Mouse (Mus musculus): ENCODE results near the gene Dtx2. TPM values are rescaled to one million over a fixed set of nuclear protein-coding genes. Genes with fewer than 3 reads are reported as not detected.

The Dtx2 gene
- polyA plus RNA-seq, 1 experiment from 2014 or later: 37.9 TPM

DNA sequence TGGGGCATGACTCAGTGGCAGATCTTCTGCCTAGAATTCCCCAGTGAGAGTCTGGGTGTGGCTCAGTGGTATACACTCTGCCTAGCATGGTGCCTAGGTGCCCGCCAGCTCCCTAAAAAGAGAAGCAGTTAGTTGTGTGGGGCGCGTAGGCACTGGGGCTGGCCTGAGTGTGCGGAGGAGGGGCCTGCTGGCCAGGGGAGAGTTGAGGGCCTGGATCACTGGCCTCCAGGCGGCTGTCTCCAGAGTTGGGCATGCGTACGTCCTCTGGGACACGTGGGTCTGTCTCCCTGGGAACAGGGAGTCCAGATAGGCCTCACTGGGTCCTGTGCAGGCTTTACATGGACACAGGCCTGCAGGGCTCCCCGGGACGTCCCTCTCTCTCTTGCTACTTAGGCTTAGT is 20.3 kb downstream of the Dtx2 start:
- 89% methylated on average over 10 of the region's 10 CpGs for WGBS
- H3K9ac ChIP-seq: no peak overlapping the region
- H3K4me2 ChIP-seq (replicated peaks): no peak overlapping the region
- H3K36me3 ChIP-seq: peaks cover 74% of the 10 kb centered on the region
- ATAC-seq (ENCODE audit: low FRiP score, low read depth): no peak
- no peak overlapping the region for H3K4me3 ChIP-seq
- no peak overlapping the region for H3K27ac ChIP-seq
- H3K9me3 ChIP-seq: no peaks in the 10 kb centered on the region
- H3K4me1 ChIP-seq: peaks cover 19% of the 10 kb centered on the region
- no peaks in the 10 kb centered on the region for H3K27me3 ChIP-seq

- ATAC-seq (ENCODE audit: low FRiP score, low read depth): no peak
- Histone ChIP-seq H3K9ac (0 out of 2 replicates have a peak overlapping the region, but pooled peaks have one; percentile 19), H3K4me3 (no peak overlapping the region), H3K9me3 (no peaks in the 10 kb centered on the region), H3K27me3 (no peaks in the 10 kb centered on the region), H3K36me3 (peaks cover 74% of the 10 kb centered on the region), H3K4me1 (peaks cover 21% of the 10 kb centered on the region), H3K27ac (peak overlapping the region; percentile 39; the same call in 1 of the 2 replicates), H3K4me2 (replicated peaks) (no peak overlapping the region)
- 78% methylated on average over 10 of the region's 10 CpGs for WGBS
These were observed 21.0 kb downstream of the Dtx2 start for GRCm38 (mm10) chr5:136015586-136015985.

GRCm38 (mm10) chr5:136016014-136016876 is 21.6 kb downstream of the Dtx2 start:
- no peak for ATAC-seq (ENCODE audit: low FRiP score, low read depth)
- H3K4me1 ChIP-seq: peaks cover 21% of the 10 kb centered on the region
- no peak overlapping the region; the same call in 1 of the 2 replicates for H3K27ac ChIP-seq
- H3K9ac ChIP-seq: 0 out of 2 replicates have a peak overlapping the region, but pooled peaks have one; percentile 43
- H3K27me3 ChIP-seq: no peaks in the 10 kb centered on the region
- WGBS: 66% methylated on average over 10 of the region's 10 CpGs
- peaks cover 75% of the 10 kb centered on the region for H3K36me3 ChIP-seq
- H3K4me3 ChIP-seq: no peak overlapping the region
- no peaks in the 10 kb centered on the region for H3K9me3 ChIP-seq
- no peak overlapping the region for H3K4me2 ChIP-seq (replicated peaks)

- Histone ChIP-seq H3K9ac (no peak overlapping the region), H3K4me2 (replicated peaks) (no peak overlapping the region), H3K4me3 (no peak overlapping the region), H3K36me3 (peaks cover 75% of the 10 kb centered on the region), H3K9me3 (no peaks in the 10 kb centered on the region), H3K27ac (no peak overlapping the region), H3K4me1 (peaks cover 21% of the 10 kb centered on the region), H3K27me3 (no peaks in the 10 kb centered on the region)
- WGBS: 95% methylated on average over 6 of the region's 6 CpGs
- ATAC-seq (ENCODE audit: low FRiP score, low read depth): no peak
These were observed 22.7 kb downstream of the Dtx2 start for GRCm38 (mm10) chr5:136017262-136017661.

DNA sequence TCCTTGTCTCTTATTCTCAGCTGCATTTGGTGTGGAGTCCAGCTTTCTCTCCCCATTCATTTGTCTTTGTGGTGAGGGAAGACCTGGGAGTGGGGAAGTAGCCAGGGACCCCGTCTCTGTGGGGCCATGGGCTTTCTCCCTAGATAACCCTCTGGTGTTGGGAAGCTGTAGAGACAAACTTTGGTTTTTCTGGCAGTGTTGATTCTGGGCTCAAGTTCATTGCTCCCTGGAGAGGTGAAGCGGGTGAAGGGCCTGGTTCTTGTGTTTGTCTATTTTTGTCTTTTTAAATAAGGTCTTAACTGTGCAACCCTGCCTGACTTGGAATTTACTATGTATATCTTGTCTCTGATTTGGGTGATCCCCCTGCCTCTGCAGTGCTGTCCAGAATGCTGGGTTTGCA is 24.1 kb downstream of the Dtx2 start:
- Histone ChIP-seq H3K9ac (no peak overlapping the region), H3K4me1 (peaks cover 21% of the 10 kb centered on the region), H3K4me3 (no peak overlapping the region), H3K36me3 (peaks cover 72% of the 10 kb centered on the region), H3K9me3 (no peaks in the 10 kb centered on the region), H3K4me2 (replicated peaks) (no peak overlapping the region), H3K27me3 (no peaks in the 10 kb centered on the region), H3K27ac (no peak overlapping the region)
- ATAC-seq (ENCODE audit: low FRiP score, low read depth): no peak
- WGBS: 84% methylated on average over 2 of the region's 2 CpGs

DNA sequence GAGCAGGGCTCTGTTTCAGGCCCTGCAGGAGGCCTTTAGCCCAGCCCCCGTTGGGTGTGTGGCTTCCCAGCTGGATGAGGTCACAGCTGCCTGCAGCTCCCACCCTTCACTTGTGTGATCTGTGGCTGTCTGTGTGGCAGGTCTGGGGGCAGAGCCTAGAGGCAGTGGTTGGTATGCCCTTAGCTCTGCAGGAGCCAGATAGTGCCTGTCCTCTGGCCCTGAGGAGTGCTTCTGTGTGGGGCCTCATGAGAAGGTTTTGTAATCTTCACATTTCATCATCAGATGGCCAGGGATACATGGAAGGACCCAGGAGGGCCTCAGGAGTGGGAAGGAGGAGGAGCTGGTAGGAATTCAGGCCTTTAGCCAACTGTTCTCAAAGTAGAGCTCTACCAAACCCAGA is 25.3 kb downstream of the Dtx2 start:
- ATAC-seq (ENCODE audit: low FRiP score, low read depth): no peak
- H3K9me3 ChIP-seq: no peaks in the 10 kb centered on the region
- no peak overlapping the region for H3K9ac ChIP-seq
- H3K4me2 ChIP-seq (replicated peaks): no peak overlapping the region
- H3K4me1 ChIP-seq: peaks cover 21% of the 10 kb centered on the region
- 19% methylated on average over 1 of the region's 1 CpGs for WGBS
- no peak overlapping the region for H3K4me3 ChIP-seq
- no peak overlapping the region for H3K27ac ChIP-seq
- H3K36me3 ChIP-seq: peaks cover 71% of the 10 kb centered on the region
- no peaks in the 10 kb centered on the region for H3K27me3 ChIP-seq

DNA sequence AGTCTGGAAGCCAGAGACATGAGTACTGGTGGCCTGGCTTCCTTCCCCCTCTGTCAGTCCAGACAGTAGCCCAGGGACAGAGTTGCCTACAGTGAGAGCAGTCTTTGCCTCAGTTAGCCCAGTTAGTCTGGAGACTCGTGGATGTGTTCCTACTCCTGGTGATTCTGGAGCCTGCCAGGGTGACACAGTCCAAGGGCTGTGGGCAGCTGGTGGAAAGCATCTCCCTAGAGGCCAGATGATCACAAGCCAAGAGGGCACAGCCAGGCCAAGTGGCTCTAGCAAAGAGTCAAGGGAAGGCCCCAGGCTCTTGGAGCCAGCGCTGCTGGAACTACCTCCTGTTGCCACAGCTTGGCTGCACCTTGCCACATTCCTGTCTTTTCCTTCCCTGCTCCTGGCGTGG is 31.1 kb downstream of the Dtx2 start:
- no peak overlapping the region for H3K4me3 ChIP-seq
- no peak overlapping the region for H3K4me2 ChIP-seq (replicated peaks)
- no peak for ATAC-seq (ENCODE audit: low FRiP score, low read depth)
- peaks cover 83% of the 10 kb centered on the region for H3K36me3 ChIP-seq
- 77% methylated on average over 3 of the region's 3 CpGs for WGBS
- no peaks in the 10 kb centered on the region for H3K4me1 ChIP-seq
- no peak overlapping the region for H3K27ac ChIP-seq
- no peak overlapping the region for H3K9ac ChIP-seq
- no peaks in the 10 kb centered on the region for H3K27me3 ChIP-seq
- no peaks in the 10 kb centered on the region for H3K9me3 ChIP-seq

- peaks cover 85% of the 10 kb centered on the region for H3K36me3 ChIP-seq
- H3K4me3 ChIP-seq: no peak overlapping the region
- ATAC-seq (ENCODE audit: low FRiP score, low read depth): no peak
- no peaks in the 10 kb centered on the region for H3K27me3 ChIP-seq
- no peak overlapping the region for H3K27ac ChIP-seq
- no peaks in the 10 kb centered on the region for H3K4me1 ChIP-seq
- H3K4me2 ChIP-seq (replicated peaks): no peak overlapping the region
- H3K9me3 ChIP-seq: no peaks in the 10 kb centered on the region
- 91% methylated on average over 9 of the region's 9 CpGs for WGBS
- H3K9ac ChIP-seq: no peak overlapping the region
These were observed 32.3 kb downstream of the Dtx2 start for GRCm38 (mm10) chr5:136026859-136027258.

DNA sequence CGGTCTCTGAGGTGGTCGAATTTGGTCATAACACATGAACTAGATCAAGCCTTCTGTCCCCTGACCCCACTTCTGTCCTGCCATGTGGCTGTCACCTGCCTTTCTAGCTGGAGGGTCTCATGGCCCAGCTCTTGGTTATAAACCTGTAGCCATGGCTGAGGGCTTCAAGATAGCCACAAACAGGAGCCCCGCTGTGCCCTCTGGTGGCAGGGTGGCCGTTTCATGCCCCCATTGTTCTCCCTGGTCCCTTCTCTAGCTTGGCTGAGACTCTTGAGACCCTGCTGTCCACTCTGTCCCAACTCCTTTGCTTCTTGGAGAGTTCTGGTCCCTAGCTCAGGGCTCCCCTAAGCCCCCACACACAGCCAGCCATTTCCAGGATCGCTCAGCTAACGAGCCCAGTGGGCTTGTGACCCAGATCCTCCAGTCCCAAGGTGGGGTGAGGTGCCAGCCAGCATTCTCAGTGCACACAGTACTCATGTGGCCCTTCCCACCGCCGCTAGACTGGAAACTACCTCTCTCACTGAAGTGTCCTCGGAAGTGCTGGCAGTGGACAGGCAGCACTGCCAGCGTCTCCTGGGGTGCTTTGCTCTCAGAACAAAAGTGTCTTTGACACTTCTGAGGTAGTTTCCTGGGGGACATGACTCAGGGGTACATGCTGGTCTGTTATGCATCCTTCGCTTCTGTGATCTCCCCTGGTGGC is 33.2 kb downstream of the Dtx2 start:
- Histone ChIP-seq H3K9me3 (no peaks in the 10 kb centered on the region), H3K4me1 (no peaks in the 10 kb centered on the region), H3K27me3 (no peaks in the 10 kb centered on the region), H3K4me3 (no peak overlapping the region), H3K36me3 (peaks cover 85% of the 10 kb centered on the region), H3K27ac (no peak overlapping the region), H3K4me2 (replicated peaks) (no peak overlapping the region), H3K9ac (no peak overlapping the region)
- 86% methylated on average over 11 of the region's 11 CpGs for WGBS
- ATAC-seq (ENCODE audit: low FRiP score, low read depth): no peak

DNA sequence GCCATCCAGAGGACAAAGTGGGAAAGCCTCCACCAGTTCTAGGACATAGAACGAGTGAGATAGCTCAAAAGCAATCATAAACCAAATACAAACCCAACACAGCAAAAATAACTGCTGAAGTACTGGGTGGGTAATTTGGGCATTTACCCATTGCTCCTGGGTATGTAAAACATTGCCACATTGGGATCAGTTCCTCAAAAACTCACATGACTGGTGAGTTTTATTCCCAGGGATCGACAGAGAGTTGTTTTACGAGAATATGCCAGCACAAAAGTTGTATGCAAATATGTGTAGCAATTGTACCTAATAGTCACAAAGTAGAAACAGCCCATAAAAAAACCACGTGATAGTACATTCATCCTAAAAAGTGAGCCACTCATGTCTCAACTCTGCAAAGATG is 40.3 kb downstream of the Dtx2 start:
- 74% methylated on average over 4 of the region's 4 CpGs for WGBS
- H3K4me3 ChIP-seq: no peak overlapping the region
- H3K4me1 ChIP-seq: no peaks in the 10 kb centered on the region
- peaks cover 34% of the 10 kb centered on the region for H3K36me3 ChIP-seq
- H3K9ac ChIP-seq: no peak overlapping the region
- H3K9me3 ChIP-seq: no peaks in the 10 kb centered on the region
- H3K27me3 ChIP-seq: no peaks in the 10 kb centered on the region
- H3K4me2 ChIP-seq (replicated peaks): no peak overlapping the region
- no peak for ATAC-seq (ENCODE audit: low FRiP score, low read depth)
- H3K27ac ChIP-seq: no peak overlapping the region

DNA sequence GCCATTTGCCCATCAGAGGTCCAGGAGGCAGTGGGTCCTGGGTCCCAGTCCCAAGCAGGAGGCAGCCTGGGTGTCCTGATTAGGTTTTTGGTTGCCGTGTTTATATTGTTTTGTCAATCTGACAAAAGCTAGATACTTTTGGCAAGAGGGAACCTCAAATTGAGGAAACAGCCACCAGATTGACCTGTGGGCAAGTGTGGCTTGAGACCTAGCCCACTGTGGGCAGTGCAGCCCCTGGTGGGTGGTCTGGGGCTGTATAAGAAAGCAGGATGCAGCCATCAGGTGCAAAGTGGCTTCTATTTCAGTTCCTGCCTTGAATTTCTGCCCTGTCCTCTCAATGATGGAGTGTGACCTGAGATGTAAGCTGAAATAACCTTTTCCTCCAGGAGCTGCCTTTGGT is 40.7 kb downstream of the Dtx2 start:
- Histone ChIP-seq H3K4me3 (no peak overlapping the region), H3K36me3 (peaks cover 29% of the 10 kb centered on the region), H3K9me3 (no peaks in the 10 kb centered on the region), H3K4me1 (no peaks in the 10 kb centered on the region), H3K27me3 (no peaks in the 10 kb centered on the region), H3K4me2 (replicated peaks) (no peak overlapping the region), H3K9ac (no peak overlapping the region), H3K27ac (no peak overlapping the region)
- 91% methylated on average over 1 of the region's 1 CpGs for WGBS
- ATAC-seq (ENCODE audit: low FRiP score, low read depth): no peak

- Histone ChIP-seq H3K27me3 (no peaks in the 10 kb centered on the region), H3K4me3 (no peak overlapping the region), H3K36me3 (peaks cover 16% of the 10 kb centered on the region), H3K9ac (no peak overlapping the region), H3K4me1 (no peaks in the 10 kb centered on the region), H3K4me2 (replicated peaks) (no peak overlapping the region), H3K27ac (no peak overlapping the region), H3K9me3 (no peaks in the 10 kb centered on the region)
- no peak for ATAC-seq (ENCODE audit: low FRiP score, low read depth)
- 67% methylated on average over 1 of the region's 1 CpGs for WGBS
These were observed 42.1 kb downstream of the Dtx2 start for GRCm38 (mm10) chr5:136036667-136037066.
